Mouse (Mus musculus): ENCODE measurements around the gene Prdm12.

DNA sequence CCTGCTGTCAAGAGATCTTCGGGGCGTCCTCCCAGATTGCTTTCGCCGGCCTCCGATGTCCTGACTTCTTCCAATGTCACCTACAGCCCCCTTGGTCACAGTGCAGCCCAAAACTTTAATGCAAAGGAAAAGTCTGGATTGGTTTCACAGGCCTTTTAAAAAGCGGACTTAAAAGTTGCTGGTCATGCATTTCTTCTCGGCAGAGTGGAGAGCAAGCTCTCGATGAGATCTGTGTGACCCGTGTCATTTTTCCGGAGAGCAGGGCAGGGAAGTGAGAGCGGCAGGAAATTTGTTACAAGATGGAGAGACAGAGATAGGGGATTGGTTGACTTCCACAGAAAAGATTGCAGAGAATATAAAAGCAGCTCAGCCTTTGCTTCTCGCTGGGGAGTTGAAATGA is 49.2 kb downstream of the Prdm12 start:
- TF ChIP-seq CTCF (IDR thresholded peaks at IDR 0.05; ENCODE audit: extremely low read depth, insufficient read length, insufficient replicate concordance, low read depth, low read length), result no peak
- TF ChIP-seq POLR2A (IDR thresholded peaks at IDR 0.05; ENCODE audit: low read depth, low read length), result no peak
